Comparison of ENCODE assay signal across 22 mouse cellular contexts in genomic region chr10:37106871-37107627, GRCm38 (mm10). TPM values are rescaled to one million over a fixed set of nuclear protein-coding genes. Genes with fewer than 3 reads are reported as not detected.
DNase-seq lines count a peak whose midpoint lies in the region; ATAC-seq and TF ChIP-seq lines count a peak whose summit lies in the region.
"Had no signal": no experiment of that assay in that cellular context is flagged by ENCODE, and none has a peak within 500 bp of the region (broad histone marks: within the 10 kb centered on the region; RNA-seq: fewer than 3 reads in every experiment).

No protein-coding gene starts in this region.

- intact Hi-C loops in gastrocnemius, adult 2 months (cut with DNase I): no loop called here

- no peaks in the 10 kb centered on the region for H3K27me3 ChIP-seq in heart, embryonic 16.5 days (ENCODE audit: control insufficient read depth, insufficient read depth, low read length)
- no peaks in the 10 kb centered on the region for H3K27me3 ChIP-seq in heart, embryonic 12.5 days (replicated peaks)
- no peaks in the 10 kb centered on the region for H3K27me3 ChIP-seq in lung, embryonic 14.5 days (ENCODE audit: insufficient read depth, low read length)
- H3K27me3 ChIP-seq: embryonic facial prominence, embryonic 12.5 days; midbrain, embryonic 13.5 days had no signal

- no peak overlapping the region for H3K4me2 ChIP-seq in heart, embryonic 16.5 days (ENCODE audit: low read depth, low read length)
- H3K4me2 ChIP-seq in heart, embryonic 12.5 days: no peak overlapping the region
- H3K4me2 ChIP-seq in lung, embryonic 14.5 days: no peak overlapping the region
- H3K4me2 ChIP-seq: embryonic facial prominence, embryonic 12.5 days; midbrain, embryonic 13.5 days had no signal

- H3K27ac ChIP-seq in gastrocnemius, adult 2 months: peak overlapping the region; percentile 82
- peak overlapping the region; percentile 50; the same call in 1 of the 2 replicates for H3K27ac ChIP-seq in heart, embryonic 16.5 days (ENCODE audit: low read length)
- no peak overlapping the region for H3K27ac ChIP-seq in heart, embryonic 12.5 days (ENCODE audit: poor library complexity, severe bottlenecking)
- no peak overlapping the region for H3K27ac ChIP-seq in lung, embryonic 14.5 days (ENCODE audit: low read depth)
- H3K27ac ChIP-seq: embryonic facial prominence, embryonic 12.5 days; layer of hippocampus, adult 2 months; liver, embryonic 14.5 days; midbrain, embryonic 13.5 days had no signal

- H3K4me1 ChIP-seq in heart, embryonic 16.5 days (ENCODE audit: control insufficient read depth, insufficient read depth, low read length): no peaks in the 10 kb centered on the region
- H3K4me1 ChIP-seq in heart, embryonic 12.5 days (replicated peaks): no peaks in the 10 kb centered on the region
- H3K4me1 ChIP-seq in lung, embryonic 14.5 days (ENCODE audit: insufficient read depth): no peaks in the 10 kb centered on the region
- H3K4me1 ChIP-seq: embryonic facial prominence, embryonic 12.5 days had no signal

- H3K4me3 ChIP-seq in gastrocnemius, adult 2 months: no peak overlapping the region
- no peak overlapping the region for H3K4me3 ChIP-seq in heart, embryonic 16.5 days (ENCODE audit: low read length)
- H3K4me3 ChIP-seq in heart, embryonic 12.5 days: no peak overlapping the region
- no peak overlapping the region for H3K4me3 ChIP-seq in lung, embryonic 14.5 days (ENCODE audit: low read depth, low read length)
- H3K4me3 ChIP-seq: embryonic facial prominence, embryonic 12.5 days; layer of hippocampus, adult 2 months; midbrain, embryonic 13.5 days had no signal

- no peak for ATAC-seq in heart, embryonic 16.5 days (replicated peaks; ENCODE audit: extremely low read depth, insufficient read depth, low FRiP score)
- ATAC-seq in heart, embryonic 12.5 days (ENCODE audit: insufficient number of reproducible peaks, low FRiP score): no peak
- no peak for ATAC-seq in lung, embryonic 14.5 days (ENCODE audit: insufficient read depth)
- ATAC-seq: activated CD4-positive, CD25-positive, alpha-beta regulatory T cell, adult 4 months; CD4-positive, CD25-positive, alpha-beta regulatory T cell, adult 4 months; forebrain, embryonic 14.5 days; hindbrain, embryonic 16.5 days; intestine, embryonic 16.5 days; midbrain, embryonic 13.5 days had no signal

- no peak for TF ChIP-seq CTCF in gastrocnemius, adult 2 months (IDR thresholded peaks at IDR 0.05)
- TF ChIP-seq CTCF in lung, embryonic 14.5 days (IDR thresholded peaks at IDR 0.05; ENCODE audit: low read depth): no peak

- 58% methylated on average over 4 of the region's 4 CpGs for WGBS in heart, embryonic 16.5 days
- WGBS in heart, embryonic 12.5 days: 64% methylated on average over 4 of the region's 4 CpGs
- 47% methylated on average over 4 of the region's 4 CpGs for WGBS in lung, embryonic 14.5 days

- no peaks in the 10 kb centered on the region for H3K9me3 ChIP-seq in heart, embryonic 16.5 days (replicated peaks; ENCODE audit: control insufficient read depth, low read length)
- no peaks in the 10 kb centered on the region for H3K9me3 ChIP-seq in heart, embryonic 12.5 days (replicated peaks)
- H3K9me3 ChIP-seq in lung, embryonic 14.5 days (ENCODE audit: low read depth, low read length): no peaks in the 10 kb centered on the region
- H3K9me3 ChIP-seq: embryonic facial prominence, embryonic 12.5 days; G1E; midbrain, embryonic 13.5 days had no signal

- DNase-seq in gastrocnemius, adult 2 months: no peak
- no peak for DNase-seq in gastrocnemius, adult 18-20 months (ENCODE audit: low spot score)
- DNase-seq in lung, embryonic 14.5 days: peak; percentile 41
- DNase-seq in lung, postnatal 4 days: no peak
- peak; percentile 61 for DNase-seq in lung, postnatal 36 days
- DNase-seq: adrenal gland, postnatal 10 days; cerebellum, adult 9-11 months; gastrocnemius, postnatal 36 days; layer of hippocampus, postnatal 36 days; thymus, postnatal 14 days had no signal

- no peaks in the 10 kb centered on the region for H3K36me3 ChIP-seq in heart, embryonic 16.5 days (ENCODE audit: control insufficient read depth, insufficient read depth)
- H3K36me3 ChIP-seq in heart, embryonic 12.5 days: no peaks in the 10 kb centered on the region
- no peaks in the 10 kb centered on the region for H3K36me3 ChIP-seq in lung, embryonic 14.5 days (ENCODE audit: insufficient read depth)
- H3K36me3 ChIP-seq: embryonic facial prominence, embryonic 12.5 days; G1E; midbrain, embryonic 13.5 days had no signal

- H3K9ac ChIP-seq in heart, embryonic 16.5 days (ENCODE audit: low read length): no peak overlapping the region
- no peak overlapping the region for H3K9ac ChIP-seq in heart, embryonic 12.5 days
- no peak overlapping the region for H3K9ac ChIP-seq in lung, embryonic 14.5 days
- H3K9ac ChIP-seq: embryonic facial prominence, embryonic 12.5 days; liver, embryonic 14.5 days; midbrain, embryonic 13.5 days had no signal

RNA-seq across cellular contexts. Expression of gene Marcks, which starts 31.7 kb away (rescaled TPM):
- 10 to 100 TPM; 12.9 to 26.6 TPM for total RNA-seq in gastrocnemius, adult 2 months (2021)
- total RNA-seq in gastrocnemius, adult 18-20 months (2021): 10 to 100 TPM; 16.4 to 21.0 TPM
- polyA plus RNA-seq in heart, embryonic 16.5 days (2015; fragmentation: Nextera tagmentation; extraction: Ambion mirVana): 37.6 and 42.2 TPM in 2 replicates
- 79.0 and 81.4 TPM in 2 replicates for polyA plus RNA-seq in heart, embryonic 12.5 days (2016; fragmentation: Nextera tagmentation; extraction: Ambion mirVana)
- 162 and 168 TPM in 2 replicates for polyA plus RNA-seq in lung, embryonic 14.5 days (2014; fragmentation: Nextera tagmentation; extraction: Ambion mirVana)
- polyA plus RNA-seq: G1E had no signal

Comparison
In these comparisons a context has a peak if more than half of its experiments do, and no peak if none do; other contexts are left out.
1. DNase-seq: peak in lung, embryonic 14.5 days (single experiment) and lung, postnatal 36 days (single experiment); none in gastrocnemius, adult 2 months (single experiment), gastrocnemius, adult 18-20 months (single experiment) and lung, postnatal 4 days (0 of 2).
2. H3K27ac ChIP-seq: peak in gastrocnemius, adult 2 months (single experiment) and heart, embryonic 16.5 days (single experiment); none in heart, embryonic 12.5 days (single experiment) and lung, embryonic 14.5 days (single experiment).